Mouse (Mus musculus): ENCODE data around the gene Tcf19.

DNA sequence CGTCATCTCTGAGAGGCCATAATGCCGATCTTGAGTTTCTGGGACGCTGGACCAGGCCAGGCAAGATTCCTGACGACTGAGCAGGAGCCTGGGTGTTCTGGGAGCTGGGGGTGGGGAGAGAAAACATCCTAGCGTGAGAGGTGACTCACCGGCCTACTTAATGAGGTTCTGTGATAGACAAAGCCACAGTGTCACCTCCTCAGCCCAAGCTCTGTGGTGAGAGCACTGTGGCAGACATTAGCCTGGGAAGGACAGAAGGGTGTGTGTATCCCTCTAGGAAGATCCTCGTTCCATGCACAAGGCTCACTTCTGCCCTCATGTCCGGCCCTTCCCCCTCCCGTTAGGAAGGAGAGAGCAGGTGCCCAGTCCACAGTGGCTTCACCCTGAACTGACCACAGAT lies 40.7 kb upstream of the Tcf19 start:
- TF ChIP-seq CTCF (IDR thresholded peaks at IDR 0.05; ENCODE audit: low read depth): no peak
- TF ChIP-seq EP300 (IDR thresholded peaks at IDR 0.05; ENCODE audit: low read depth): no peak

Data from liver, postnatal 0 days (tissue).